Mouse (Mus musculus) megakaryocyte, embryonic 14.5 days (primary cell): ENCODE results near the gene Fkbp8. TPM values are rescaled to one million over a fixed set of nuclear protein-coding genes. Genes with fewer than 3 reads are reported as not detected.

Source experiments
- H3K27me3 ChIP-seq: replicated peaks from 2 replicates; pipeline ENCODE3; 2012; ENCODE audit warnings: inconsistent platforms
- H3K36me3 ChIP-seq: replicated peaks from 2 replicates; pipeline ENCODE3; 2012; ENCODE audit warnings: low read length, inconsistent platforms, mixed read lengths
- H3K4me1 ChIP-seq: 2 replicates; pipeline ENCODE4 v1.6.1; 2012; ENCODE audit warnings: inconsistent platforms
- H3K4me3 ChIP-seq: replicated peaks from 2 replicates; pipeline ENCODE3; 2012; ENCODE audit warnings: moderate library complexity, mild to moderate bottlenecking, inconsistent platforms
- H3K9me3 ChIP-seq: 2 replicates; pipeline ENCODE4 v1.6.1; 2012; ENCODE audit warnings: inconsistent platforms
- FLI1 ChIP-seq: IDR thresholded peaks from 2 replicates; pipeline ENCODE4 v1.6.1; 2012; ENCODE audit warnings: low read length, inconsistent platforms, mixed read lengths
- GATA1 ChIP-seq: IDR thresholded peaks from 3 replicates; pipeline ENCODE4 v1.6.1; 2012; ENCODE audit warnings: mixed read lengths, low read length, inconsistent platforms, borderline replicate concordance
- polyA plus RNA-seq: library from polyadenylated mRNA; stranded (reverse); fragments of >175 nt; gene quantifications from 2 replicates; pipeline ENCODE4 v1.2.3, GENCODE M21; 2012; ENCODE audit warnings: low replicate concordance; ENCODE audit not compliant: insufficient read depth

Fkbp8 gene
- polyA plus RNA-seq, 1 experiment, result 3,667 TPM

DNA sequence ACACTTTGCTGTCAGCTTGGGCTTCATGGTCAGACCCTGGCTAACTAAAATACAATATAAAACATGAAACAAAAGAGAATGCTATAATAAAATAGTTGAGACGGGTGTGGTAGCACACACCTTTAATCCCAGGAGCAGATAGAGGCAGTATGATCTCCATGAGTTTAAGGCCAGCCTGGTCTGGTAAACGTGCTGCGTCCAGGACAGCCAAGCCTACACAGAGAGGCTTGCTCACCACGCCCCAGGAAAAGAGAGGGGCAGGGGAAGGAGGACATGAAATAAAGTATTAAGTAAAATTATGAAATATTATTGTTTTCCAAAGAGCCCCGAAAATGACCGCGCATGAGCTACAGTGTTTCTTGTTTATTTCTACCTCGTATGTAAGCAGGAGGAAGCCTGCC, 413 bp upstream of the Fkbp8 start:
- peaks cover 29% of the 10 kb centered on the region for H3K36me3 ChIP-seq
- H3K27me3 ChIP-seq, result no peaks in the 10 kb centered on the region
- TF ChIP-seq FLI1, result no peak
- TF ChIP-seq GATA1, result no peak
- peak overlapping the region; percentile 96 for H3K4me3 ChIP-seq
- no peaks in the 10 kb centered on the region for H3K9me3 ChIP-seq
- H3K4me1 ChIP-seq, result peaks cover 62% of the 10 kb centered on the region

DNA sequence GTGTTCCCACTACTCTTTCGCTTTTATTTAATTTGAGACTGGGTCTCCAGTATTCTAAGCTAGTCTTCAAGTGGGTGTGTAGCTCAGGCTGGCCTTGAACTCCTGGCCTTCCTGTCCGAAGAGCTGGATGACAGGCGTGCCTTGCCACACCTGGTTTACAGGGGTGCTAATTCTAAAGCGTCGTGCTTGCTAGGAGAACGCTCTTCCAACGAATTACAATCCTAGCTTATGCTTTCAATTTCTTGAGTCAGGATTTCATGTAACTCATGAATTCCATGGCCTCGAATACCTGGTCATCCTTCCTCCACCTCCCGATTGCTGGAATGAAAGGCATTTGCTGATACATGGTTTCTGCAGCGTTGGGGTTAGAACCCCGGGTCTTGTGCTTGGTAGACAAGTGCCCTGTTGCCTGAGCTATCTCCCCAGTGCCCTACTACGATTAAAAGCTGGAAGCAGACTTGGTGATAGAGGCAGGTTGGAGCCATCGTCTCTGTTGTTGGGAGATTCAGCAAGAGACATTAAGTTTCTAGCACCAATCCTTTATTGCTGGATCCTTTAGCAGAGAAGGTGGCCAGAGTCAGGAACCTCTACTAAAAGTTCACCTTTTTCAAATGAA, 766 bp downstream of the Fkbp8 start:
- TF ChIP-seq FLI1, result no peak
- Histone ChIP-seq H3K36me3 (peaks cover 39% of the 10 kb centered on the region), H3K9me3 (no peaks in the 10 kb centered on the region), H3K4me3 (peak overlapping the region; percentile 96), H3K27me3 (no peaks in the 10 kb centered on the region), H3K4me1 (peaks cover 69% of the 10 kb centered on the region)

DNA sequence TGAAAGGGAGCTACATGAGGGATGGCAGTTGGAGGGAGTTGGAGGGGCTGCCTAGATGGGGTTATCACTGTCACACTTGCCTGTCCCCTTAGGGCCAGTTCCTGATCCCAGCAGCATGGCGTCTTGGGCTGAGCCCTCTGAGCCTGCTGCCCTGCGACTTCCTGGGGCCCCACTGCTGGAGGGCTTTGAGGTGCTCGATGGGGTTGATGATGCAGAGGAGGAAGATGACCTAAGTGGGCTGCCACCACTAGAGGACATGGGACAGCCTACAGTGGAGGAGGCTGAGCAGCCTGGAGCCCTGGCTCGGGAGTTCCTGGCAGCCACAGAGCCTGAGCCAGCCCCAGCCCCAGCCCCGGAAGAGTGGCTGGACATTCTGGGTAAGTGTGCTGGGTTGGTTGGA, 1.8 kb downstream of the Fkbp8 start:
- peak overlapping the region; percentile 92 for H3K4me3 ChIP-seq
- peaks cover 48% of the 10 kb centered on the region for H3K36me3 ChIP-seq
- H3K4me1 ChIP-seq, result peaks cover 73% of the 10 kb centered on the region
- H3K9me3 ChIP-seq, result no peaks in the 10 kb centered on the region
- TF ChIP-seq GATA1 (no peak), FLI1 (no peak)
- H3K27me3 ChIP-seq, result no peaks in the 10 kb centered on the region

DNA sequence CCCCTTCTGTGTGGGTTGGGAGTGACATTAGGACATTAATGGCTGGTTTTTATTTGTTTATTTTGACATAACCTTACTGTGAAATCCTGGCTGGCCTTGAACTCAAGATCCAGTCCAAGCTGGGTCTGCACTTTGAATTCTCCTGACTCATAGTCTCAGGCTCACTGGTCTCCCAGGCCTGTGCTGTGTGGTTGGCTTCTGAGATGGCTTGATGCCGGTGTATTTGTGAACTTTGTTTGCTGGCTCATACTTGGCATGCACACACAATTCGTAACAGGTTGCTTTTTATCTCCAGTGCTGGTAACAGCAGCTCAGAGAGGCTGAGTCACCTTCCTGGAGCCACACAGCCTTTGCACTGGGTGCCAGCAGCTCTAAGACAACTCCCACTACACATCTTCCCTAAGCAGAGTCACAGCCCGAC, 2.2 kb downstream of the Fkbp8 start:
- Histone ChIP-seq H3K4me3 (peak overlapping the region; percentile 92), H3K27me3 (no peaks in the 10 kb centered on the region), H3K4me1 (peaks cover 77% of the 10 kb centered on the region), H3K36me3 (peaks cover 52% of the 10 kb centered on the region), H3K9me3 (no peaks in the 10 kb centered on the region)
- no peak for TF ChIP-seq FLI1
- no peak for TF ChIP-seq GATA1

DNA sequence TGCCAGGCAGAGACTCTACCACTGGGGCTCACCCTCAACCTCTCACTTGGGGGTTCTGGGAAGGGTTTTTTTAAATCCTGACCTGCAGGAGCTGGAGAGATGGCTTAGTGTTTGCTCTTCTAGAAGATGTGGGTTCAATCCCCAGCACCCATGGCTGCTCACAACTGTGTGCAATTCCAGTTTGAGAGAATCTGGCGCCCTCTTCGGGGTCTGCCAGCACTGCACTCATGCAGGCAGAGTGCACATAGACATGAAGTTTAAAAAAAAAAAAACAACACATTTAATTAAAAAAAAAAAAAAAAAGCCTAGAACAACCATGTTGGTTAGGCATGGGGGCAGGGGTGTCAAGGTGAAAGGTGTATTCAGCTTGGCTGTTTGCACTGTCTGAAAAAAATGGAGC, 2.8 kb downstream of the Fkbp8 start:
- Histone ChIP-seq H3K27me3 (no peaks in the 10 kb centered on the region), H3K4me3 (peak overlapping the region; percentile 92), H3K9me3 (no peaks in the 10 kb centered on the region), H3K36me3 (peaks cover 58% of the 10 kb centered on the region), H3K4me1 (peaks cover 83% of the 10 kb centered on the region)
- no peak for TF ChIP-seq FLI1
- no peak for TF ChIP-seq GATA1

DNA sequence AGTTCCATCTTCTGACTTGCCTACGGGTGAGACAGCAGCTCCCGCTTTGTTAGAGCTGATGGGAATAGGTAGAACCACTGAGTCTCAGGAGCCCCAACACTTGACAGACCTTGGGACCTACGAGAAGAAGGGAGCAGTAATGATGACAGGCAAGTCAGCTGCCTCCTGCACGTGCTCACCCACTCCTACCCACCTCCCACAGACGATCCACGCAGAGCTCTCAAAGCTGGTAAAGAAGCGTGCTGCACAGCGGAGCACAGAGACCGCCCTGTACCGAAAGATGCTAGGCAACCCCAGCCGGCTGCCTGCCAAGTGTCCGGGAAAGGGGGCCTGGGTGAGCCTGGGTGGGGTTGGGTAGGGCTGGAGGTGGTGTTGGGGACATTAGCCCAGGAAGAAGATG, 6.8 kb downstream of the Fkbp8 start:
- H3K4me3 ChIP-seq, result peak overlapping the region; percentile 2
- TF ChIP-seq GATA1, result no peak
- no peak for TF ChIP-seq FLI1
- H3K27me3 ChIP-seq, result no peaks in the 10 kb centered on the region
- peaks cover 82% of the 10 kb centered on the region for H3K36me3 ChIP-seq
- no peaks in the 10 kb centered on the region for H3K9me3 ChIP-seq
- H3K4me1 ChIP-seq, result peaks cover 91% of the 10 kb centered on the region

DNA sequence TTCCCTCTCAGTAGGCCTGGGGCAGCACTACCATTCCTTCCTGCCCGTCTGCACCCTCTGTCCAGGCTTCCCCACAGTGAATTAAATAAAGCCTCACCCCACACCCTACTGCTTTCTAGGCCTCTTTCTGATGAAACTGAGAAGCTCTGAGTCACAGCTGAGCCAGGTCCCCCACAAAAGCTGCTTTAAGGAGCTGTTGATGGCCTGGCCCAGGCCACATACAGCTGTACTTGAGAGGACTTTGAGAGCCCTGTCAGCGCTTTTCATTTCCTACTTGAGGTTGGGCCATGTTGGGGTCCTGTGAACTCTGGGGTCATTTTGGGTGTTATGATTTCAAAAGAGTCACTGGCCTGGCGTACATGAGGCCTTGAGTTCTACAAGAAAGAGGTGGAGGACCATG, 7.7 kb downstream of the Fkbp8 start:
- Histone ChIP-seq H3K4me1 (peaks cover 83% of the 10 kb centered on the region), H3K36me3 (peaks cover 73% of the 10 kb centered on the region), H3K4me3 (no peak overlapping the region), H3K27me3 (no peaks in the 10 kb centered on the region), H3K9me3 (no peaks in the 10 kb centered on the region)
- TF ChIP-seq GATA1, result no peak
- no peak for TF ChIP-seq FLI1

DNA sequence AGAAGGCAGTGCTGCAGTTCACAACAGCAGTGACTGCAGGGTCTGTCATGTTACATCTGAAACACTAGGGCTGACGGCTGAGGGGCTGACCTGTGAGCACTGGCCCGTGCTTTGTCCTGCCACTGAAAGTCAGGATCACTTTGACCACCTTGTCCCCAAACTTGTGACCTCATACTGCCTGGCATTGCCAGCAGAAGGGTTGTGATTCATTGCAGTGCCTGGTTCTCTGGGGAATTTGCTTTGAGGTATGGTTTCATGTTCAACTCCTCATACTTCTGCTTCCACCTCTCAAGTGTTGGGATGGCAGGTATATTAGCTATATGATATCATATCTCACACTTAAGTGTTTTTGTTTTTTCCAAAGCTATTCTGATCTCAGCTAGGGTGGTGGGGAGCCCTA, 8.2 kb downstream of the Fkbp8 start:
- H3K4me1 ChIP-seq, result peaks cover 83% of the 10 kb centered on the region

DNA sequence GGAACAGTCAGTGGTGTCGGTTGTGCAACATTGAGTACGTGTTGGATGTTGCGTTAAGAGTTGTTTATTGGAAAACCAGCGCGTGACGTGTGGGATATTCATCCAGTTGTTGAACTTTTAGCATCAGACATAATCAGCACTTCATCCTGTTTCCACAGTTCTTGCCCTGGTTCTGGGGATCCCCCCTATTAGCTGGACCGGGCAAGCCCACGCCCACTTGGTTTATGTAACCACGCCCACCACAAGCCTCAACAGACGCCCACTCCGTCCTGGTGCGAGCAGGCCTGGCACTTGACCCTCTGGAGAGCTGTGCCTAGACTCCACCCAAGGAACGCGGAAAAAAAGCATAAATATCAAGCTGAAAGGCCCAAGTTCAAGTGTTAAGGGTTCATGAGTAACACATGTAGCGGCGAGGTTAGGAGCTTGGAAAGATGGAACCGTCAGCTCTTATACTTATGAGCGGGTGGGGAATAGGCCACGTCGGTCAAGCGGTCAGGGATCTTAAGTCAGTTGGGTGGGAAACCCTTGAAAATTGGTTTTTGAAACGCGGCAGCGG, 10.6 kb downstream of the Fkbp8 start:
- Histone ChIP-seq H3K4me3 (peak overlapping the region; percentile 99), H3K9me3 (no peaks in the 10 kb centered on the region), H3K27me3 (no peaks in the 10 kb centered on the region), H3K36me3 (peaks cover 62% of the 10 kb centered on the region), H3K4me1 (peaks cover 83% of the 10 kb centered on the region)
- TF ChIP-seq FLI1, result no peak
- no peak for TF ChIP-seq GATA1

More for the DNA sequence above, 8.2 kb downstream of the Fkbp8 start:
- TF ChIP-seq GATA1, result no peak
- no peak for TF ChIP-seq FLI1
- peak overlapping the region; percentile 4 for H3K4me3 ChIP-seq
- H3K9me3 ChIP-seq, result no peaks in the 10 kb centered on the region
- peaks cover 69% of the 10 kb centered on the region for H3K36me3 ChIP-seq
- no peaks in the 10 kb centered on the region for H3K27me3 ChIP-seq

DNA sequence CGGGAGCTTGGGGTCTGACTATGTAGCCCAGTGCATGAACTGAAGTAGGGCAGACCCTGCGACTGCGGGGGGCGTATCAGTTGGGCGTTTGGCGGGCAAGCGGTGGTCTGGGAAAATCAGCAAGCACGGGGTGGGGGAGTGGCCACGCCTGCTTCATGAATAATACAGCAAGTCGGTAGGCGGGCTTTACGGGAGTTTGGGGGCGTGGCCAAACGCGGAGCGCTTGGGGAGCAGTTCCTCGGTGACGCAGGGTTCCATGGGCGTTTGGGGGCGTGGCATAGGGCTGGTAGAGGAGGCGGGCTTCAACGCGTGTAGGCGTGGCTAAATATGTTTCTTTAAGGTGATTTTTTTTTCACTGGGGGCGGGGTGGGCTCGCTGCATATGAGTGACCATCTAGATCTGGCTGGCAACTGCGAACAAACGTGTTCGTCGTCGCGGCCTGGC, 11.1 kb downstream of the Fkbp8 start:
- Histone ChIP-seq H3K27me3 (no peaks in the 10 kb centered on the region), H3K36me3 (peaks cover 65% of the 10 kb centered on the region), H3K4me1 (peaks cover 83% of the 10 kb centered on the region), H3K4me3 (peak overlapping the region; percentile 99), H3K9me3 (no peaks in the 10 kb centered on the region)
- TF ChIP-seq FLI1, result no peak
- no peak for TF ChIP-seq GATA1
